ENCODE assay signal across 14 mouse cellular contexts in genomic region chr6:121382071-121382470, GRCm38 (mm10). TPM values are rescaled to one million over a fixed set of nuclear protein-coding genes. Genes with fewer than 3 reads are reported as not detected.
"Had no signal": no experiment of that assay in that cellular context is flagged by ENCODE, and none has a peak within 500 bp of the region (broad histone marks: within the 10 kb centered on the region; RNA-seq: fewer than 3 reads in every experiment).

No protein-coding gene starts in this region.

- H3K27ac ChIP-seq: left cerebral cortex, adult 2 months; limb, embryonic 10.5 days; liver, embryonic 15.5 days; macrophage; midbrain, embryonic 15.5 days; stomach, embryonic 15.5 days had no signal

- H3K36me3 ChIP-seq: limb, embryonic 10.5 days; liver, embryonic 15.5 days; midbrain, embryonic 15.5 days; stomach, embryonic 15.5 days had no signal

- H3K4me2 ChIP-seq: liver, embryonic 11.5 days; liver, embryonic 15.5 days; lung, embryonic 14.5 days; midbrain, embryonic 11.5 days; midbrain, embryonic 15.5 days; stomach, embryonic 15.5 days had no signal

- H3K4me1 ChIP-seq: liver, embryonic 15.5 days; megakaryocyte, embryonic 14.5 days; midbrain, embryonic 15.5 days; stomach, embryonic 15.5 days had no signal

- DNase-seq: lung, embryonic 14.5 days; lung, postnatal 10 days; right cerebral cortex, postnatal 4 days; thymus, adult 2 months; thymus, postnatal 25 days had no signal

- H3K9me3 ChIP-seq: limb, embryonic 10.5 days; liver, embryonic 15.5 days; megakaryocyte, embryonic 14.5 days; midbrain, embryonic 15.5 days; stomach, embryonic 15.5 days had no signal

- ATAC-seq: midbrain, embryonic 15.5 days had no signal

- H3K27me3 ChIP-seq: liver, embryonic 15.5 days; midbrain, embryonic 15.5 days; stomach, embryonic 15.5 days had no signal

- H3K9ac ChIP-seq: liver, embryonic 15.5 days; lung, embryonic 14.5 days; midbrain, embryonic 15.5 days; stomach, embryonic 15.5 days had no signal

- H3K4me3 ChIP-seq: left cerebral cortex, adult 2 months; limb, embryonic 10.5 days; liver, embryonic 15.5 days; megakaryocyte, embryonic 14.5 days; midbrain, embryonic 15.5 days; stomach, embryonic 15.5 days had no signal

RNA-seq across cellular contexts. Expression of gene Slc6a12, which starts 39.2 kb away (rescaled TPM):
- polyA plus RNA-seq: lung, embryonic 14.5 days; macrophage had no signal
